Mouse (Mus musculus): Measurements from ENCODE around the gene Emsy. TPM values are rescaled to one million over a fixed set of nuclear protein-coding genes. Genes with fewer than 3 reads are reported as not detected.

Emsy gene
- 14.3 and 14.8 TPM in 2 replicates for polyA plus RNA-seq (2012; rRNA removed)

- Histone ChIP-seq H3K36me3 (ENCODE audit: control insufficient read depth, insufficient read depth, low read length) (peaks cover 6% of the 10 kb centered on the region), H3K4me3 (ENCODE audit: extremely low read depth, insufficient read depth, insufficient read length) (peak within 1 kb of the TSS; percentile 74), H3K4me1 (ENCODE audit: control insufficient read depth, insufficient read depth, insufficient read length) (no peaks in the 10 kb centered on the region; the same call in 1 of the 2 replicates), H3K27me3 (ENCODE audit: control insufficient read depth, insufficient read depth, low read length) (no peaks in the 10 kb centered on the region), H3K27ac (ENCODE audit: insufficient read depth, low read length) (peak within 1 kb of the TSS; percentile 83)
- no peak for TF ChIP-seq CTCF (IDR thresholded peaks at IDR 0.05; ENCODE audit: extremely low read depth, insufficient read depth, insufficient read length, insufficient replicate concordance)
- peak; percentile 85 for TF ChIP-seq POLR2A (IDR thresholded peaks at IDR 0.05; ENCODE audit: low read depth, low read length)
- peak; percentile 87 to 92 for DNase-seq (ENCODE audit: low read depth in 1 of 2, low spot score in 2 of 2)
- under 1% methylated on average over 42 of the region's 42 CpGs for WGBS
These were observed at the start of gene Emsy for GRCm38 (mm10) chr7:98656531-98657221. Gene Emsy, minus strand, starts transcription at chr7:98656783.

- DNase-seq (ENCODE audit: low read depth in 1 of 2, low spot score in 2 of 2) = no peak
- TF ChIP-seq CTCF (IDR thresholded peaks at IDR 0.05; ENCODE audit: extremely low read depth, insufficient read depth, insufficient read length, insufficient replicate concordance) (no peak), POLR2A (IDR thresholded peaks at IDR 0.05; ENCODE audit: low read depth, low read length) (no peak)
- 28% methylated on average over 5 of the region's 5 CpGs for WGBS
- no peak overlapping the region for H3K4me3 ChIP-seq (ENCODE audit: extremely low read depth, insufficient read depth, insufficient read length)
- H3K4me1 ChIP-seq (ENCODE audit: control insufficient read depth, insufficient read depth, insufficient read length) = peaks cover 3% of the 10 kb centered on the region; the same call in 1 of the 2 replicates
- H3K36me3 ChIP-seq (ENCODE audit: control insufficient read depth, insufficient read depth, low read length) = no peaks in the 10 kb centered on the region
- no peak overlapping the region for H3K27ac ChIP-seq (ENCODE audit: insufficient read depth, low read length)
- H3K27me3 ChIP-seq (ENCODE audit: control insufficient read depth, insufficient read depth, low read length) = no peaks in the 10 kb centered on the region
These were observed 47.7 kb upstream of the Emsy start for GRCm38 (mm10) chr7:98704276-98704675.

GRCm38 (mm10) chr7:98703365-98703881, 46.8 kb upstream of the Emsy start:
- Histone ChIP-seq H3K27me3 (ENCODE audit: control insufficient read depth, insufficient read depth, low read length) (no peaks in the 10 kb centered on the region), H3K4me3 (ENCODE audit: extremely low read depth, insufficient read depth, insufficient read length) (peak overlapping the region; percentile 71), H3K27ac (ENCODE audit: insufficient read depth, low read length) (peak overlapping the region; percentile 52), H3K36me3 (ENCODE audit: control insufficient read depth, insufficient read depth, low read length) (no peaks in the 10 kb centered on the region), H3K4me1 (ENCODE audit: control insufficient read depth, insufficient read depth, insufficient read length) (peaks cover 3% of the 10 kb centered on the region; the same call in 1 of the 2 replicates)
- peak in 1 of 2 experiments; percentile 34 for DNase-seq (ENCODE audit: low read depth in 1 of 2, low spot score in 2 of 2)
- no peak for TF ChIP-seq CTCF (IDR thresholded peaks at IDR 0.05; ENCODE audit: extremely low read depth, insufficient read depth, insufficient read length, insufficient replicate concordance)
- no peak for TF ChIP-seq POLR2A (IDR thresholded peaks at IDR 0.05; ENCODE audit: low read depth, low read length)
- WGBS = under 1% methylated on average over 33 of the region's 38 CpGs

GRCm38 (mm10) chr7:98702283-98703240, 46.0 kb upstream of the Emsy start, which contains the start of gene Thap12:
Gene Thap12, plus strand, starts transcription at chr7:98703103.
- TF ChIP-seq CTCF (IDR thresholded peaks at IDR 0.05; ENCODE audit: extremely low read depth, insufficient read depth, insufficient read length, insufficient replicate concordance) (peak; percentile 56; the same call in 1 of the 2 replicates), POLR2A (IDR thresholded peaks at IDR 0.05; ENCODE audit: low read depth, low read length) (peak; percentile 77)
- H3K27ac ChIP-seq (ENCODE audit: insufficient read depth, low read length) = peak within 1 kb of the TSS; percentile 78
- DNase-seq (ENCODE audit: low read depth in 1 of 2, low spot score in 2 of 2) = peak; percentile 97 to 100
- H3K4me1 ChIP-seq (ENCODE audit: control insufficient read depth, insufficient read depth, insufficient read length) = peaks cover 3% of the 10 kb centered on the region; the same call in 1 of the 2 replicates
- peak within 1 kb of the TSS; percentile 73 for H3K4me3 ChIP-seq (ENCODE audit: extremely low read depth, insufficient read depth, insufficient read length)
- no peaks in the 10 kb centered on the region for H3K27me3 ChIP-seq (ENCODE audit: control insufficient read depth, insufficient read depth, low read length)
- no peaks in the 10 kb centered on the region for H3K36me3 ChIP-seq (ENCODE audit: control insufficient read depth, insufficient read depth, low read length)
- WGBS = 1% methylated on average over 65 of the region's 65 CpGs

GRCm38 (mm10) chr7:98701771-98702170, 45.2 kb upstream of the Emsy start:
- no peaks in the 10 kb centered on the region for H3K36me3 ChIP-seq (ENCODE audit: control insufficient read depth, insufficient read depth, low read length)
- WGBS = 11% methylated on average over 7 of the region's 7 CpGs
- TF ChIP-seq CTCF (IDR thresholded peaks at IDR 0.05; ENCODE audit: extremely low read depth, insufficient read depth, insufficient read length, insufficient replicate concordance) (no peak), POLR2A (IDR thresholded peaks at IDR 0.05; ENCODE audit: low read depth, low read length) (no peak)
- H3K4me1 ChIP-seq (ENCODE audit: control insufficient read depth, insufficient read depth, insufficient read length) = peaks cover 3% of the 10 kb centered on the region; the same call in 1 of the 2 replicates
- H3K27ac ChIP-seq (ENCODE audit: insufficient read depth, low read length) = no peak overlapping the region
- no peak for DNase-seq (ENCODE audit: low read depth in 1 of 2, low spot score in 2 of 2)
- no peaks in the 10 kb centered on the region for H3K27me3 ChIP-seq (ENCODE audit: control insufficient read depth, insufficient read depth, low read length)
- no peak overlapping the region for H3K4me3 ChIP-seq (ENCODE audit: extremely low read depth, insufficient read depth, insufficient read length)

GRCm38 (mm10) chr7:98698590-98698989, 42.0 kb upstream of the Emsy start:
- 95% methylated on average over 4 of the region's 4 CpGs for WGBS
- H3K4me3 ChIP-seq (ENCODE audit: extremely low read depth, insufficient read depth, insufficient read length) = no peak overlapping the region
- H3K27ac ChIP-seq (ENCODE audit: insufficient read depth, low read length) = no peak overlapping the region
- no peaks in the 10 kb centered on the region for H3K27me3 ChIP-seq (ENCODE audit: control insufficient read depth, insufficient read depth, low read length)
- DNase-seq (ENCODE audit: low read depth in 1 of 2, low spot score in 2 of 2) = no peak
- no peak for TF ChIP-seq POLR2A (IDR thresholded peaks at IDR 0.05; ENCODE audit: low read depth, low read length)
- TF ChIP-seq CTCF (IDR thresholded peaks at IDR 0.05; ENCODE audit: extremely low read depth, insufficient read depth, insufficient read length, insufficient replicate concordance) = no peak
- H3K36me3 ChIP-seq (ENCODE audit: control insufficient read depth, insufficient read depth, low read length) = no peaks in the 10 kb centered on the region
- H3K4me1 ChIP-seq (ENCODE audit: control insufficient read depth, insufficient read depth, insufficient read length) = peaks cover 3% of the 10 kb centered on the region

Measured in spleen, adult 2 months (tissue).